Mouse (Mus musculus): ENCODE data around the gene Mcl1.

- no peak for TF ChIP-seq CTCF (IDR thresholded peaks at IDR 0.05; ENCODE audit: borderline replicate concordance, insufficient read depth, low read depth, low read length)
- TF ChIP-seq POLR2A (IDR thresholded peaks at IDR 0.05; ENCODE audit: borderline replicate concordance, insufficient read depth, low read length), result no peak
These were observed 8.1 kb upstream of the Mcl1 start for GRCm38 (mm10) chr3:95650276-95651032.
